Mouse (Mus musculus) lung, postnatal 4 days (tissue): ENCODE measurements around the gene Eapp.
"Not testable (repeated sequence)": the region's sequence is repeated elsewhere in the genome, so short reads cannot be mapped to it uniquely, and the experiment has no call there.

Experiments used
- DNase-seq, 2 experiments: peaks; one replicate each; pipeline ENCODE4 v3.0.0; 2021

Eapp gene

DNA sequence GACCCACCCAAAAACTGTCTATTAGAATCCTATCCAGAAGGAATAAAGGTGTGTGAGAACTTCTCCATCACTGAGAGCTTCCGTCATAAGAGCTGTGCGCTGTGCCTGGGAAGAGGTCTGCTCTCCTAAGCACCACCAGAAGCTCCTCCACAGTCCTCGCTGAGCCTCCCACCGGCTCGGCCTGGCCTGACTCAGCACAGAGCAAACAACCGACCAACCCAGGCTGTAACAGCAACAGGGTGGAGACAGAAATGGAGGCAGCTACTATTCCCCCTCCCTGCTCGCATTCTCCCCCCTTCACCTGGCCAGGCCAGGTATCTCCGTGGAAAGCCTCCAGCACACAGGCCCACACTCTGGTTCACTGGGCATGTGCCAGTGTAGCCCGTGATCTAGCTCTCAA is 19.0 kb downstream of the Eapp start:
- no peak for DNase-seq

GRCm38 (mm10) chr12:54675396-54675795 is 20.3 kb downstream of the Eapp start:
- DNase-seq, result no peak

- DNase-seq, result no peak
Measured at GRCm38 (mm10) chr12:54671262-54671661, 24.4 kb downstream of the Eapp start.

GRCm38 (mm10) chr12:54668141-54668540 is 27.6 kb downstream of the Eapp start:
- no peak for DNase-seq

- DNase-seq, result no peak
Measured at GRCm38 (mm10) chr12:54665526-54665925, 30.2 kb downstream of the Eapp start.

DNA sequence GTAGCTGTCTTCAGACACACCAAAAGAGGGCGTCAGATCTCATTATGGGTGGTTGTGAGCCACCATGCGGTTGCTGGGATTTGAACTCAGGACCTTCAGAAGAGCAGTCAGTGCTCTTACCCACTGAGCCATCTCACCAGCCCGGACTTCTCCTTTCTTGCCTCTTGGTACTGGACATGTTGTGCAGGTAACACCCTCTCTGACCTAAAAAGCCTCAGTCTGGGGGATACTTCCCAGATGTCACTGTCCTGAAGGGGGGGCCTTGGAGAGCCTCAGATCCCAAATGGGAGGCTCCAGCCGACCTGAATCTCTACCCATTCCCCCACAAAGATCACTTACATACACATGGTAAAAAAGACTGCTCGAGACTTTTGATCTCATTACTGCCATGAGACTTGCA is 34.2 kb downstream of the Eapp start:
- not testable (repeated sequence) for DNase-seq

- DNase-seq, result peak in 1 of 2 experiments; percentile 38
Measured at GRCm38 (mm10) chr12:54659901-54660300, 35.8 kb downstream of the Eapp start.

GRCm38 (mm10) chr12:54658425-54659092 is 37.1 kb downstream of the Eapp start:
- no peak for DNase-seq

DNA sequence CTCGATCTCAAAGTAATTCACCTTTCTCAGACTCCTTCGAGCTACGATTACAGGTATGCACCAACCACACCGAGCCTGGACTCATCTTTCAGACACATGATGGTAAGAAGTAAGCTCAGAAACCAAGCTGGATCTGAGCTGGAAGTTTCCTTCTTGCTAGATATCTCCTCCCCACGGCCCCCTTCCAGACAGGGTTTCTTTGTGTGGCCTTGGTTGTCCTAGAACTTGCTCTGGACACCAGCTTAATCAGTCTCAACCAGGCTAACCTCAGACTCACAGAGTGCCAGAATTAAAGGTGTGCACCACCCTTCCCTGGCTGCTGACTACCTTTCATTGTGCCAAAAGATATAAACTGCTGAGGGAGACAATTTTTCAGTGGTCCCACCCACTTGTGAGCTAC is 37.7 kb downstream of the Eapp start:
- DNase-seq, result no peak

- DNase-seq, result no peak
Measured at GRCm38 (mm10) chr12:54657226-54657625, 38.5 kb downstream of the Eapp start.

DNA sequence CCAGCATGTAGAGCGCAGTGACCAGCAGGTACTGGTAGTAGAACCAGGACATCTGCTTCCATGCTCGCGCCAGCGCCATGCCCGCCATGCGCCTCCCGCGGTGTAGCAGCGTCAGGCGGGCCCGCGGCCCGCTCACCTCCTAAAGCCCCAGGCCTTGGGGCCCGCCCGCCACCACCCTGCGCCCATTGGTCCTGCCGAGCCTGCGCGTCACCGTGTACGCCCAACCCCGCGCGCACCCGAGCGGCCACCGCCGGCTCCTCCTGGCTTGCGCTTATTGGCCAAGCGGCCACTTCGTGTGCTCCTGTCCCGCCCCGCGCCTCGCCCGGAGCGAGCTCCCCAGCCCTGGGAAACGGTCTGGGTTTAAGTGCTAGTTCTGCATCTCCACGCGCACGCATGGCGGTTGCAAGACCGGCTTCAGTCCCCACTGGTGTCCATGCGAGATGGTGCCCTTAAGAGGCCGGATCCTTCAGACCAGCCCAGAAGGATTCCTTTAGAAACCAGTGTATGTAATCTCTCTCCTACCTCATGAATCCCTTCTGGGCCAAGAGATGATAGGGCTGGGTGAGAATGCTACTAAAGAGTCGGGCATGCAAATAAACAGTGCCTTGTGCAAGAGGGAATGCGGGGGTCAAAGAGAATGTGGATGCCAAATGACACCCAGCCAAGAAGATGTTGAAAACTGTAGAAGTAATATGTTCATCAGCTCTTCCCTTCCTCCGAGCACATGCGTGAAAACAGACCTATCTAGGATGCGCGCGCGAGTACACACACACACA is 39.1 kb downstream of the Eapp start, which contains the start of gene Sptssa:
TSS of gene Sptssa (minus strand) at position 178 of the 776 bp plus-strand sequence.
- peak; percentile 97 to 98 for DNase-seq

- DNase-seq, result no peak
Measured at GRCm38 (mm10) chr12:54656039-54656395, 39.7 kb downstream of the Eapp start.

DNA sequence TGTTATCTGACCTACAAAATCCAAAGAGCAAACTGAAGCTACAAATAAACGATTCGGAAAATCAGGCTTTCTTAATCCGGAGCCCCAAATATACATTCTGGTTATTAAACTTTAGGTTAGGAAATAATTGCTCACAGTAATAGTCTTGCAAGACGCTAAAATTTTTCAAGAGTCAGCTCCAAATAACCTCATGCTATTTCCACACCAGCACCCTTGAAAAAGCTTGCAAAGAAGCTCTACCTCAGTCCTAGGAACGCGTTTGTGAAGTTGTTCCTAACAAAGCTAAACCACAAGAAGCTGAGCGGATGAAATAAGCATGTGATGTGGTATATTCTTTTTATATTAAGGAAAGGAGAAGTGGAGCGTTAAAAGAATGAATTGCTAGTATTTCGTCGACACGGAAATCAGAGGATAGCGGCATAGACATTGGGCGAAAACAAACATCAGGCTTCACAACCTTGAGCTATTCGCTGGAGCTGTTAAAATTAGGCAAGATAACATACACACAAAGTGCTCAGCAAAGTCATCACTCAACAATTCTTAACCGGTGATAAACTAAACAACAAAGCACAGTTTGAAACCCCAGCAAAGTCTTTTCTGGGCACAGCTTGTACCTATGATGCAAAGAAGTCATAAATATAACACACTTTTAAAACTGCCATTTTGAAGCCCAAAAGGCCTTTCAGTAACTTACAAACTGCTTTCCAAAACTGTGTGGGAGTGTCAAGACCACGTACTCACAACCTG is 40.2 kb downstream of the Eapp start:
- DNase-seq, result no peak

- DNase-seq, result no peak
Measured at GRCm38 (mm10) chr12:54654741-54655140, 41.0 kb downstream of the Eapp start.

DNA sequence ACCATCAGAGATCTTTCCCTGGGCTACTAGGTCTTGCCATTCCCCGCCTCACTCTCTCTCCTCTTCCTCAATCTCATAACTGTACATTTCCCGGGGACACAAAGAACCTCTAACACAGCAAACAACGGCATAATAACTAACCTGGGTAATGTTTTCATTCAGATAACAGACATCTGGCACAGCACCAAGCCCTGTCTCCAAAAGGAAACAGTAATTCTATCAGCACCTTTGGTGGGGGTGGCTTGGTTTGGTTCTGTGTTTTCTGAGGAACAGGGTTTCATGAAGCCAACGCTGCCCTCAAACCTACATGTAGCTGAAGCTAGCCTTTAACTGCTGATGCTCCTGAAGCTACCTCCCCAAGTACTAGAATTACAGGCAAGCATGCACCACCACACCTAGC is 41.6 kb downstream of the Eapp start:
- DNase-seq, result no peak

GRCm38 (mm10) chr12:54652346-54652745 is 43.4 kb downstream of the Eapp start:
- no peak for DNase-seq

DNA sequence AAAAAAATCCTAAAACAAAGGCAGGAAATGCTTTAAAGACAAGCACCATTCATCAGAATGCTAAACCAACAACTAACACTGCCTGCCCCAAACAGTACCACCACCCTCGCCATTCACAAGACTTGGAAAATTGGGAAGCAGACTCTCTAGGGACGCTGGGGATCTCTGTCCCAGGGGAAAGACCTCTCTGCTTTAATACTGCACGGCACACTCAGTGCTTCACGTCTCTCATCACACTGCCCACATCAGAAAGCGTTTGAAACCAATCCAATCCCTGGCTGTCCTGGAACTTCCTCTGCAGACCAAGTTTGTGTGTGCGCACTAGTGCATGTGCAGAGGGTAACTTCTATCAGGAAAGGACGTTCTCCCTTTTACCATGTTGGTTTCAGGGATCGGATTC is 43.9 kb downstream of the Eapp start:
- DNase-seq, result no peak

- no peak for DNase-seq
Measured at GRCm38 (mm10) chr12:54651158-54651557, 44.5 kb downstream of the Eapp start.

DNA sequence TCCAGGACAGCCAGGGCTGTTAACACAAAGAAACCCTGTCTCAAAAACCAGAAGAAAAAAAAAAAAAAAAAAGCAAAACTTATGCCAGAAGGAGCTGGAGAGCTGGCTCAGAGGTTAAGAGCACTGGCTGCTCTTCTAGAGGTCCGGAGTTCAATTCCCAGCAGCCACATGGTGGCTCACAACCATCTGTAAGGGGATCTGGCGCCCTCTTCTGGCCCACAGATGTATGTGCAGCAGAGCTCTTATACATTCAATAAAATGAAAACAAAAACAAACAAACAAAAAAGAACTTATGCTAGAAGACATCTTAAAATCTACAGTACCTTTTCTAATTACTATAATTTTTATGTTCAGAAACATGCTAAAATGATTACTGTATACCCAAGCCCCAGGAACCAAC is 50.8 kb downstream of the Eapp start:
- DNase-seq, result no peak

DNA sequence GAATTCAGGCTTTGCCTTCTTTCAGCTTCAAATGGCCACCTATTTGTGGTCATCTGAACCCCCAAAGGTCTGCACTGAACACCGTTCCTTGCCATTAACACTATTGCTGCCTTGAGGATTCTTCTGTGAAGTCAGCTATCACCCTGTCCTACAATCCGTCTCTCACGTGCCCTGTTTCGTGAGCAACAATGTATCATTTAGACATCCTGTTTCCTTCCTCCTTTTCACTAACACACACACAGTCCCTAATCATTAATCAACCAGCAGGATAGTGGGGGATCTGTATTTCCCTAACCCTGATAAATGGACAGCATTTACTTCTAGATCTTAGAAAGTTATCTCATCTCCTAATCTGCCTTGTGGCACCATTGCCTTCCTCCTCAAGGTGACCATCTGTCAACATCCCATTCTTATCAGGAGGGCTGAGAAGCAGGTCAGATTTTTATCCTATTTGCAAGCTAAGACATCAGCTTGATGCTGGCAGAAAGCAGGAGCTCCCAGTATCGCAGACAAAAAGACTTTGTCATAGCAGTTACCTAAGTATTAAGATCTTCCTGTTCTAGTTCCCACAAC is 52.3 kb downstream of the Eapp start:
- no peak for DNase-seq

DNA sequence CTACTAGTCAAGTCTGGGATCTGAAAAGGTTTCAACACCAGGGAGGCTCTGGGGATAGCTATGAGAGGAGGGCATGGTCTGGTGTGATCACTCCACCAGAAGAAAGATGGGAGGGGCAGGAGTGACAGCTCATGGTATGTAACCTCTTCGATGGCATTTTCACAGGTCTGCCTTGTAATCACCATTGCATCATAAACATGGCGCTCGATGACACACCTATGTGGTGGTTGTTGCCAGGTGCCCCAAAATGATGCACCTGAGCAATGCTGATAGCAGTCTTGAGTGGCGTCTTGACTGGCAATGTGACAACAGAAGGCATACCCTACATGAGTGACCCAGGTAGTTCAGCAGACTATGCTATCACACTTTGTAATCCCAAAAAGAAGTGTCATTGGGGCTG is 54.3 kb downstream of the Eapp start:
- DNase-seq, result no peak

DNA sequence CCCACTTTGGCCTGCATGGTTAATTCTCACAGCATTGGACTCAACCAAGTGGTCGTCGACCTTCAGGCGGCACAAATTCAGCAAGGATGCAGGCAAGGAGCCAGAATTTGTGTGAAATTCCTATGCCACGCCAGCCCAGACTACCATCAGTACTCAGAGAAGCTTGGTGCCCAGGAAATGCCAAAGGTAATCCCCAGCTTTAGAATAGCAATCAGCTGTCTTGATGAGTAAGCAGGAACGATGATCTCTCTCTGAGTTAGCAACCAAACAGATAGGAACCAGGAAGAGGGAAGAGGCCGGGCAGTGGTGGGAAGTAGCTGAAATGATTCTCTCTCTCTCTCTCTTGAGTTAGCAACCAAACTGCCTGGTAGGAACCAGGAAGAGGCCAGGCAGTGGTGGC is 55.4 kb downstream of the Eapp start:
- DNase-seq, result no peak

DNA sequence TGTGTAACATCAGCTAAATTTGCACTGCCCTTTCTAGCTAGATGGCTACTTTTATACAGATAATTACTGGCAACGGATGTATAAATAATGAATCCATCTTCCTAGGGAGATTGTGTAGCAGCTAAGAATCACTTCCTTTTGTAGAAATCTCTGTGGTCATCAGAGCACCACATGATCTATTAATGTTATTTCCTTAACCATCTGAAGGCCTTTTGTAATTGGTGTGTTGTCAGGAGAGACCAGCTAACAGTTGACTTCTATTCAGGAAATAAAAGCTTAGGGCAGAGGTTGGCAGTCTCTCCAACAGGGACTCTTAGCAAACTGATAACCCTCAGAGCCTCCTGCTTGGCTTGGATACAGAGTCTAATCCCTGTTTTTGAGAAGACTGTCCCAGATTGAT is 58.7 kb downstream of the Eapp start:
- no peak for DNase-seq

DNA sequence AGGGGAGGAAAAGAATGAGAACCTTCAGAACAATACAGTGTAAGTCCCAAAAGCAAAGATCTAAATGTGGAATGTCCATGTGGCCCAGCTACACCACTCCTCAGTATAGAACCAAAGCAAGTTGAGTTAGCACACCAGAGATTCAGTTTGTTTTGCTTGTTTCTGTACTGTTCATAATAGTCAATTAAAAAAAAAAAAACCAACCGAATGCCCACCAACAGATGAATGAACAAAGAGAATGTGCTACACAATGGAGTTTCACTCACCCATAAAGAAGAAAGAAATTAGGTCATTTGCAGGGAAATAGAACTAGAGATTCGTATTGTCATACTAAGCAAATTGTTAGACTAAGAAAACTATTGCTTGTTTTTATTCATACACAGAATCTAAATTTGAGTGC is 63.6 kb downstream of the Eapp start:
- no peak for DNase-seq
